Mouse (Mus musculus) G1E (cell line): ENCODE measurements around the gene Gnai3. TPM values are rescaled to one million over a fixed set of nuclear protein-coding genes. Genes with fewer than 3 reads are reported as not detected.
A peak's percentile ranks its signal among the peaks of the same experiment; 100 is the strongest.

Experiments used
- ATAC-seq: 2 replicates; pipeline ENCODE4 v1.8.0; 2016; ENCODE audit warnings: mild to moderate bottlenecking; ENCODE audit not compliant: insufficient number of reproducible peaks, poor library complexity, low FRiP score, severe bottlenecking; ENCODE audit errors: extremely low read depth
- DNase-seq: peaks from one replicate; pipeline ENCODE4 v3.0.0; 2012; ENCODE audit warnings: low spot score
- H3K27me3 ChIP-seq: 2 replicates; pipeline ENCODE4 v1.6.1; 2012; ENCODE audit warnings: mild to moderate bottlenecking, low read length, inconsistent platforms; ENCODE audit not compliant: insufficient read depth
- H3K36me3 ChIP-seq: replicated peaks from 2 replicates; pipeline ENCODE3; 2012; ENCODE audit warnings: mild to moderate bottlenecking, inconsistent platforms
- H3K4me1 ChIP-seq: 2 replicates; pipeline ENCODE4 v1.6.1; 2012; ENCODE audit warnings: low read depth, low read length, inconsistent platforms, mixed read lengths; ENCODE audit not compliant: insufficient read depth
- H3K4me3 ChIP-seq: 2 replicates; pipeline ENCODE4 v1.5.1; 2012; ENCODE audit warnings: low read depth, mild to moderate bottlenecking, inconsistent platforms, low read length, moderate library complexity, mixed read lengths
- H3K9me3 ChIP-seq: replicated peaks from 2 replicates; pipeline ENCODE4 v1.6.1; 2012; ENCODE audit warnings: inconsistent platforms
- CTCF ChIP-seq: IDR thresholded peaks from 2 replicates; pipeline ENCODE4 v1.5.1; 2012; ENCODE audit warnings: low read depth, low read length, inconsistent platforms, mixed read lengths
- GATA1 ChIP-seq: IDR thresholded peaks from 2 replicates; pipeline ENCODE4 v1.6.1; 2012; ENCODE audit warnings: borderline replicate concordance, low read length, inconsistent platforms, mixed read lengths
- GATA2 ChIP-seq: IDR thresholded peaks from 2 replicates; pipeline ENCODE4 v1.6.1; 2012; ENCODE audit warnings: low read depth, low read length, inconsistent platforms, borderline replicate concordance
- POLR2AphosphoS5 ChIP-seq: IDR thresholded peaks from 2 replicates; pipeline ENCODE4 v1.6.1; 2012; ENCODE audit warnings: low read depth, low read length, inconsistent platforms; ENCODE audit not compliant: insufficient replicate concordance
- TAL1 ChIP-seq: conservative IDR thresholded peaks from 2 replicates; pipeline ENCODE4 v1.6.1; 2012; ENCODE audit warnings: low read depth, low read length, inconsistent platforms, mixed read lengths
- polyA plus RNA-seq: library from polyadenylated mRNA; stranded (reverse); fragments of >175 nt; gene quantifications from 2 replicates; pipeline ENCODE4 v1.2.3, GENCODE M21; 2012
- total RNA-seq, 2 experiments: library from RNA; stranded (forward) in 1 of 2; stranded (reverse) in 1 of 2; fragments of 200-1000 nt in 1 of 2; fragments of >200 nt in 1 of 2; fragmentation: Nextera tagmentation in 1 of 2; gene quantifications; 2 replicates each; pipeline ENCODE4 v1.2.3; 2014 to 2017

The Gnai3 gene
- total and polyA plus RNA-seq, 3 experiments = 37.9 to 481 (median 274) TPM

- TF ChIP-seq GATA2 (no peak), CTCF (no peak), POLR2AphosphoS5 (no peak), TAL1 (no peak), GATA1 (no peak)
- Histone ChIP-seq H3K27me3 (no peaks in the 10 kb centered on the region), H3K9me3 (no peaks in the 10 kb centered on the region), H3K4me1 (peaks cover 69% of the 10 kb centered on the region), H3K4me3 (peak within 1 kb of the TSS; percentile 95), H3K36me3 (peaks cover 62% of the 10 kb centered on the region)
- ATAC-seq = peak; percentile 30; the same call in 1 of the 2 replicates
- DNase-seq = peak; percentile 75
These were observed 59.4 kb downstream of the Gnai3 start, which contains the start of gene Ampd2 for GRCm38 (mm10) chr3:108086470-108086979. TSS of gene Ampd2 (minus strand) at chr3:108086651.

- H3K4me3 ChIP-seq = peak overlapping the region; percentile 95
- H3K27me3 ChIP-seq = no peaks in the 10 kb centered on the region
- TF ChIP-seq POLR2AphosphoS5 (no peak), GATA1 (no peak), TAL1 (no peak), GATA2 (no peak), CTCF (no peak)
- peaks cover 68% of the 10 kb centered on the region for H3K36me3 ChIP-seq
- H3K9me3 ChIP-seq = no peaks in the 10 kb centered on the region
- no peak for ATAC-seq
- H3K4me1 ChIP-seq = peaks cover 75% of the 10 kb centered on the region
- no peak for DNase-seq
These were observed 60.1 kb downstream of the Gnai3 start for GRCm38 (mm10) chr3:108085721-108086469.

GRCm38 (mm10) chr3:108085281-108085720, 60.6 kb downstream of the Gnai3 start:
- DNase-seq = peak; percentile 79
- peaks cover 79% of the 10 kb centered on the region for H3K4me1 ChIP-seq
- peak; percentile 81 for ATAC-seq
- H3K4me3 ChIP-seq = peak overlapping the region; percentile 95
- TF ChIP-seq GATA1 (no peak), POLR2AphosphoS5 (no peak), TAL1 (no peak), CTCF (no peak), GATA2 (no peak)
- H3K9me3 ChIP-seq = no peaks in the 10 kb centered on the region
- no peaks in the 10 kb centered on the region for H3K27me3 ChIP-seq
- H3K36me3 ChIP-seq = peaks cover 68% of the 10 kb centered on the region

GRCm38 (mm10) chr3:108084767-108085270, 61.1 kb downstream of the Gnai3 start:
- peaks cover 68% of the 10 kb centered on the region for H3K36me3 ChIP-seq
- no peaks in the 10 kb centered on the region for H3K9me3 ChIP-seq
- no peak for DNase-seq
- ATAC-seq = no peak
- peak overlapping the region; percentile 95 for H3K4me3 ChIP-seq
- H3K4me1 ChIP-seq = peaks cover 78% of the 10 kb centered on the region
- no peak for TF ChIP-seq GATA1
- TF ChIP-seq CTCF = no peak
- TF ChIP-seq TAL1 = no peak
- no peak for TF ChIP-seq POLR2AphosphoS5
- TF ChIP-seq GATA2 = no peak
- H3K27me3 ChIP-seq = no peaks in the 10 kb centered on the region

DNA sequence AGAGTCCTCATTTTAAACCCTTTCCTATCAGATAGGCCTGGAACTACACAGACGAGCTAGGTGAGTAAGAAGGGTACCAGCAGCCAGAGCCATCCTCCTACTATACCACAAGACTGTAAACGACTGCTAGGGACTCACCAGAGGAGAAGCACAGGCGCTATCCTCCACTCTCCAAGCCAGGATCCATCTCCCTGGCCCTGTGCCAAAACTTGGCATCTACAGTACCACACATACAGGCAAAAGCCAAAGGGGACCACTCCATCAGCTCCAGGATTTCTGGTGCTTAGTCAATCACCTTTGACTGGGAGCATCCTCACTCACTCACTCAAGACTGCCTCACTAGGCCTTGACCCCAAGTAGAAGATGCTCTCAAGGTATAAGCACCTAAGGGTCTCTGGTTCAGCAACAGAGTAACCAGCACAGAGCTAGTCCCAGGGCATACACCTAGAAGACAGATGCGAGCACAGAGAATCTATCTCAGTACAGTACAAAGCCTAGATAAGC, 62.0 kb downstream of the Gnai3 start:
- Histone ChIP-seq H3K9me3 (no peaks in the 10 kb centered on the region), H3K4me3 (peak overlapping the region; percentile 95), H3K27me3 (peaks cover 2% of the 10 kb centered on the region; the same call in 1 of the 2 replicates), H3K36me3 (peaks cover 68% of the 10 kb centered on the region), H3K4me1 (peaks cover 78% of the 10 kb centered on the region)
- ATAC-seq (no peak), DNase-seq (no peak)
- TF ChIP-seq GATA2 (no peak), CTCF (no peak), GATA1 (no peak), POLR2AphosphoS5 (no peak), TAL1 (no peak)

DNA sequence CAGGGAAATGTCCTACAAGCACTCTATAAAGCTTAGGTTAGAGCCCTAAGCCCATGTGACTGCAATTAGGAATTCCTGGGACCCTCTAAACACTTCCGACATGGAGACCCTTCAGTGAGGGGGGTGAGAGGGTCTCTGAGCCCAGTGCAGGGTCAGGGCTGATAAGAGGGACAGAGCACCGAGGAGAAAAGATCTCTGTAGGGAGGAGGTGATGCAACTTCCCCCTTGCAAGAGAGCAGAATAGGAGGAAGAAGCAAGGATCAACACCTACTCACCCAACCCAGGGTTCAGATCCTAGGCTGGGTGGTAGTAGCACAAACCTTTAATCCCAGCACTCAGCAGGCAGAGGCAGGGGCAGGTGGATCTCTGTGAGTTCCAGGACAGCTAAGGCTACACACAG, 62.8 kb downstream of the Gnai3 start:
- peaks cover 76% of the 10 kb centered on the region for H3K4me1 ChIP-seq
- peaks cover 71% of the 10 kb centered on the region for H3K36me3 ChIP-seq
- TF ChIP-seq GATA1 (no peak), POLR2AphosphoS5 (no peak), GATA2 (no peak), TAL1 (no peak), CTCF (no peak)
- ATAC-seq (no peak), DNase-seq (no peak)
- peak overlapping the region; percentile 95 for H3K4me3 ChIP-seq
- H3K27me3 ChIP-seq = peaks cover 2% of the 10 kb centered on the region; the same call in 1 of the 2 replicates
- H3K9me3 ChIP-seq = no peaks in the 10 kb centered on the region
